Mouse (Mus musculus): ENCODE measurements around the gene Clint1. TPM values are rescaled to one million over a fixed set of nuclear protein-coding genes. Genes with fewer than 3 reads are reported as not detected.

Clint1 gene
- polyA plus RNA-seq, 1 experiment = 45.6 TPM

GRCm38 (mm10) chr11:45943108-45943705 lies 91.4 kb downstream of the Clint1 start:
- no peaks in the 10 kb centered on the region for H3K36me3 ChIP-seq (ENCODE audit: control insufficient read depth, insufficient read depth, low read length)
- no peak overlapping the region for H3K27ac ChIP-seq (ENCODE audit: control insufficient read depth, insufficient read depth, low read depth, low read length)
- no peak overlapping the region for H3K4me3 ChIP-seq (ENCODE audit: control insufficient read depth, low read depth, low read length)
- TF ChIP-seq CTCF (IDR thresholded peaks at IDR 0.05; ENCODE audit: control insufficient read depth, insufficient read depth, insufficient replicate concordance, low read depth, low read length) = no peak
- TF ChIP-seq POLR2A (IDR thresholded peaks at IDR 0.05; ENCODE audit: control insufficient read depth, low read depth, low read length) = no peak
- H3K4me1 ChIP-seq (ENCODE audit: control insufficient read depth, insufficient read depth, low read length) = peaks cover 8% of the 10 kb centered on the region
- H3K27me3 ChIP-seq (ENCODE audit: control insufficient read depth, insufficient read depth, low read length) = no peaks in the 10 kb centered on the region

GRCm38 (mm10) chr11:45943891-45944642 lies 92.2 kb downstream of the Clint1 start:
- Histone ChIP-seq H3K4me3 (ENCODE audit: control insufficient read depth, low read depth, low read length) (peak overlapping the region; percentile 93), H3K4me1 (ENCODE audit: control insufficient read depth, insufficient read depth, low read length) (peaks cover 8% of the 10 kb centered on the region), H3K27ac (ENCODE audit: control insufficient read depth, insufficient read depth, low read depth, low read length) (peak overlapping the region; percentile 77; the same call in 1 of the 2 replicates), H3K27me3 (ENCODE audit: control insufficient read depth, insufficient read depth, low read length) (no peaks in the 10 kb centered on the region), H3K36me3 (ENCODE audit: control insufficient read depth, insufficient read depth, low read length) (no peaks in the 10 kb centered on the region; the same call in 1 of the 2 replicates)
- TF ChIP-seq CTCF (IDR thresholded peaks at IDR 0.05; ENCODE audit: control insufficient read depth, insufficient read depth, insufficient replicate concordance, low read depth, low read length) = no peak
- no peak for TF ChIP-seq POLR2A (IDR thresholded peaks at IDR 0.05; ENCODE audit: control insufficient read depth, low read depth, low read length)

- Histone ChIP-seq H3K4me3 (ENCODE audit: control insufficient read depth, low read depth, low read length) (peak within 1 kb of the TSS; percentile 93), H3K27me3 (ENCODE audit: control insufficient read depth, insufficient read depth, low read length) (no peaks in the 10 kb centered on the region), H3K36me3 (ENCODE audit: control insufficient read depth, insufficient read depth, low read length) (no peaks in the 10 kb centered on the region; the same call in 1 of the 2 replicates), H3K4me1 (ENCODE audit: control insufficient read depth, insufficient read depth, low read length) (peaks cover 8% of the 10 kb centered on the region), H3K27ac (ENCODE audit: control insufficient read depth, insufficient read depth, low read depth, low read length) (peak within 1 kb of the TSS; percentile 77)
- TF ChIP-seq POLR2A (IDR thresholded peaks at IDR 0.05; ENCODE audit: control insufficient read depth, low read depth, low read length) = peak; percentile 50
- peak; percentile 100 for TF ChIP-seq CTCF (IDR thresholded peaks at IDR 0.05; ENCODE audit: control insufficient read depth, insufficient read depth, insufficient replicate concordance, low read depth, low read length)
Observed at GRCm38 (mm10) chr11:45944643-45945156, 92.8 kb downstream of the Clint1 start, which contains the start of gene Lsm11. Gene Lsm11, minus strand, starts transcription at chr11:45944935.

GRCm38 (mm10) chr11:45946796-45947195 lies 94.9 kb downstream of the Clint1 start:
- Histone ChIP-seq H3K4me3 (ENCODE audit: control insufficient read depth, low read depth, low read length) (no peak overlapping the region), H3K4me1 (ENCODE audit: control insufficient read depth, insufficient read depth, low read length) (peaks cover 8% of the 10 kb centered on the region), H3K36me3 (ENCODE audit: control insufficient read depth, insufficient read depth, low read length) (peaks cover 2% of the 10 kb centered on the region), H3K27ac (ENCODE audit: control insufficient read depth, insufficient read depth, low read depth, low read length) (no peak overlapping the region), H3K27me3 (ENCODE audit: control insufficient read depth, insufficient read depth, low read length) (no peaks in the 10 kb centered on the region)
- TF ChIP-seq POLR2A (IDR thresholded peaks at IDR 0.05; ENCODE audit: control insufficient read depth, low read depth, low read length) = no peak
- no peak for TF ChIP-seq CTCF (IDR thresholded peaks at IDR 0.05; ENCODE audit: control insufficient read depth, insufficient read depth, insufficient replicate concordance, low read depth, low read length)

GRCm38 (mm10) chr11:45947491-45947890 lies 95.6 kb downstream of the Clint1 start:
- Histone ChIP-seq H3K27ac (ENCODE audit: control insufficient read depth, insufficient read depth, low read depth, low read length) (no peak overlapping the region), H3K27me3 (ENCODE audit: control insufficient read depth, insufficient read depth, low read length) (no peaks in the 10 kb centered on the region), H3K36me3 (ENCODE audit: control insufficient read depth, insufficient read depth, low read length) (peaks cover 2% of the 10 kb centered on the region), H3K4me3 (ENCODE audit: control insufficient read depth, low read depth, low read length) (no peak overlapping the region), H3K4me1 (ENCODE audit: control insufficient read depth, insufficient read depth, low read length) (peaks cover 8% of the 10 kb centered on the region)
- TF ChIP-seq CTCF (IDR thresholded peaks at IDR 0.05; ENCODE audit: control insufficient read depth, insufficient read depth, insufficient replicate concordance, low read depth, low read length) = no peak

- Histone ChIP-seq H3K4me3 (ENCODE audit: control insufficient read depth, low read depth, low read length) (peak within 1 kb of the TSS; percentile 100), H3K27ac (ENCODE audit: control insufficient read depth, insufficient read depth, low read depth, low read length) (peak within 1 kb of the TSS; percentile 96), H3K4me1 (ENCODE audit: control insufficient read depth, insufficient read depth, low read length) (no peaks in the 10 kb centered on the region; the same call in 1 of the 2 replicates), H3K27me3 (ENCODE audit: control insufficient read depth, insufficient read depth, low read length) (no peaks in the 10 kb centered on the region), H3K36me3 (ENCODE audit: control insufficient read depth, insufficient read depth, low read length) (no peaks in the 10 kb centered on the region; the same call in 1 of the 2 replicates)
- peak; percentile 82 for TF ChIP-seq POLR2A (IDR thresholded peaks at IDR 0.05; ENCODE audit: control insufficient read depth, low read depth, low read length)
- TF ChIP-seq CTCF (IDR thresholded peaks at IDR 0.05; ENCODE audit: control insufficient read depth, insufficient read depth, insufficient replicate concordance, low read depth, low read length) = no peak
Observed at GRCm38 (mm10) chr11:45955127-45955627, 103.3 kb downstream of the Clint1 start, which contains the start of gene Thg1l. Gene Thg1l, minus strand, starts transcription at chr11:45955494.

GRCm38 (mm10) chr11:45959598-45959997 lies 107.7 kb downstream of the Clint1 start:
- TF ChIP-seq POLR2A (IDR thresholded peaks at IDR 0.05; ENCODE audit: control insufficient read depth, low read depth, low read length) (no peak), CTCF (IDR thresholded peaks at IDR 0.05; ENCODE audit: control insufficient read depth, insufficient read depth, insufficient replicate concordance, low read depth, low read length) (no peak)
- no peaks in the 10 kb centered on the region; the same call in 1 of the 2 replicates for H3K4me1 ChIP-seq (ENCODE audit: control insufficient read depth, insufficient read depth, low read length)
- no peak overlapping the region for H3K4me3 ChIP-seq (ENCODE audit: control insufficient read depth, low read depth, low read length)
- H3K27me3 ChIP-seq (ENCODE audit: control insufficient read depth, insufficient read depth, low read length) = no peaks in the 10 kb centered on the region
- no peaks in the 10 kb centered on the region for H3K36me3 ChIP-seq (ENCODE audit: control insufficient read depth, insufficient read depth, low read length)
- no peak overlapping the region for H3K27ac ChIP-seq (ENCODE audit: control insufficient read depth, insufficient read depth, low read depth, low read length)

Measured in testis, adult 2 months (tissue).